Mouse (Mus musculus) embryonic fibroblast, embryonic 13.5 days (primary cell): ENCODE measurements around the gene Akr1b3.

Experiments used
- CTCF ChIP-seq: IDR thresholded peaks from 2 replicates; pipeline ENCODE4 v1.5.1; 2011; ENCODE audit warnings: mild to moderate bottlenecking, control low read depth, low read length, moderate library complexity, borderline replicate concordance; ENCODE audit not compliant: insufficient read depth
- POLR2A ChIP-seq: IDR thresholded peaks from 2 replicates; pipeline ENCODE4 v1.6.1; 2011; ENCODE audit warnings: low read depth, mild to moderate bottlenecking, control low read depth, low read length, moderate library complexity

DNA sequence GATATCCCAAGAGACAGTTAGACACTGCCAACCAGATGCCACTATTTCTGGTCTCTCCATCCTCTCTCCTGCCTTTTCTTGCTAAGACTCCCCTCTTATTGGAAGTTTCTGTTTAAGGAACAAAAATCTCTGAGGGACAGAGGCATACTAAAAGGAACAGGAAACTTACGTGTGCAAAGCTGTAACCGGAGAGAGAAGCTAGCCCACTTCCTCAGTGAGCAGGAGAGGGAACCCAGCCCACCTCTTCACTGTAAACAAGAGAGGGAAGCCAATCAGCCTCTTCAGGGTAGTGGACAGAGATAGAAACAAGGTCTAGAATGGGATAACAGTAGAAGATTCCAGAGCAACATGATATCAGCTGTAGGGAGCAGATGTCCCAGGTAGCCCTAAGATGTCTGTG lies 44.2 kb downstream of the Akr1b3 start:
- TF ChIP-seq CTCF (no peak), POLR2A (no peak)
